Mouse (Mus musculus): ENCODE data around the gene Scand1. TPM values are rescaled to one million over a fixed set of nuclear protein-coding genes. Genes with fewer than 3 reads are reported as not detected.

Scand1 gene
- total RNA-seq, 1 experiment from 2014 or later = 12.3 TPM

Other genes starting within 250 kb of the Scand1 start
- gene Spag4, start 247.5 kb downstream of the Scand1 start, total RNA-seq (2017) = 2.4 and 2.6 TPM in 2 replicates
- 19.7 and 22.7 TPM in 2 replicates for gene Cpne1, start 200.7 kb downstream of the Scand1 start, total RNA-seq (2017)
- gene Rbm12, start 200.7 kb downstream of the Scand1 start, total RNA-seq (2017) = 41.2 and 51.7 TPM in 2 replicates
- 32.1 and 33.0 TPM in 2 replicates for gene Gm28036, start 185.6 kb downstream of the Scand1 start, total RNA-seq (2017)
- 15.8 and 28.5 TPM in 2 replicates for gene Romo1, start 168.7 kb downstream of the Scand1 start, total RNA-seq (2017)
- gene Nfs1, start 168.5 kb downstream of the Scand1 start, total RNA-seq (2017) = 43.2 and 47.0 TPM in 2 replicates
- 689 and 779 TPM in 2 replicates for gene Rbm39, start 132.5 kb downstream of the Scand1 start, total RNA-seq (2017)
- gene Phf20, start 116.2 kb downstream of the Scand1 start, total RNA-seq (2017) = 75.0 and 79.0 TPM in 2 replicates
- gene Cnbd2, start 405 bp downstream of the Scand1 start, total RNA-seq (2017) = 5.8 and 6.7 TPM in 2 replicates
- 0.34 and 1.3 TPM in 2 replicates for gene Epb41l1, start 108.2 kb upstream of the Scand1 start, total RNA-seq (2017)
- 10.6 and 24.3 TPM in 2 replicates for gene Aar2, start 234.9 kb upstream of the Scand1 start, total RNA-seq (2017)

Data from common myeloid progenitor, adult 5-6 weeks (primary cell).